Mouse (Mus musculus): ENCODE data around the gene Rnf24. TPM values are rescaled to one million over a fixed set of nuclear protein-coding genes. Genes with fewer than 3 reads are reported as not detected.

Rnf24 gene
- polyA plus RNA-seq, 1 experiment from 2014 or later = 8.2 TPM

Small RNAs within 50 kb of the gene (microRNA-seq; reads per million reads assigned to microRNA genes)
- 119 reads per million, percentile 44 among the genes with 10 or more reads in this experiment for gene Mir103-2 (ENCODE audit: borderline number of aligned reads)

Other genes with a start within 250 kb of the Rnf24 start
- 6.3 and 6.6 TPM in 2 replicates for gene Hspa12b, start 225.6 kb downstream of the Rnf24 start, polyA plus RNA-seq (2014; fragmentation: Nextera tagmentation; extraction: Ambion mirVana)
- not detected in 2 replicates for gene Gm11037, start 219.4 kb downstream of the Rnf24 start, polyA plus RNA-seq (2014; fragmentation: Nextera tagmentation; extraction: Ambion mirVana)
- gene 1700037H04Rik, start 192.8 kb downstream of the Rnf24 start, polyA plus RNA-seq (2014; fragmentation: Nextera tagmentation; extraction: Ambion mirVana) = 81.2 and 88.3 TPM in 2 replicates
- gene Cenpb, start 172.8 kb downstream of the Rnf24 start, polyA plus RNA-seq (2014; fragmentation: Nextera tagmentation; extraction: Ambion mirVana) = 5.8 and 6.1 TPM in 2 replicates
- 48.0 and 53.4 TPM in 2 replicates for gene Cdc25b, start 165.9 kb downstream of the Rnf24 start, polyA plus RNA-seq (2014; fragmentation: Nextera tagmentation; extraction: Ambion mirVana)
- 3.4 and 4.1 TPM in 2 replicates for gene Spef1, start 165.6 kb downstream of the Rnf24 start, polyA plus RNA-seq (2014; fragmentation: Nextera tagmentation; extraction: Ambion mirVana)
- gene Ap5s1, start 145.8 kb downstream of the Rnf24 start, polyA plus RNA-seq (2014; fragmentation: Nextera tagmentation; extraction: Ambion mirVana) = 22.6 and 23.8 TPM in 2 replicates
- 13.3 and 14.3 TPM in 2 replicates for gene Mavs, start 118.8 kb downstream of the Rnf24 start, polyA plus RNA-seq (2014; fragmentation: Nextera tagmentation; extraction: Ambion mirVana)
- 60.6 and 68.0 TPM in 2 replicates for gene Pank2, start 90.4 kb downstream of the Rnf24 start, polyA plus RNA-seq (2014; fragmentation: Nextera tagmentation; extraction: Ambion mirVana)
- gene Smox, start 138.6 kb upstream of the Rnf24 start, polyA plus RNA-seq (2014; fragmentation: Nextera tagmentation; extraction: Ambion mirVana) = 33.6 and 38.7 TPM in 2 replicates
- gene Adra1d, start 209.4 kb upstream of the Rnf24 start, polyA plus RNA-seq (2014; fragmentation: Nextera tagmentation; extraction: Ambion mirVana) = 0.14 TPM in 1 of 2 replicates, not detected in the other

Measured in embryonic facial prominence, embryonic 11.5 days (tissue).